Mouse (Mus musculus): Measurements from ENCODE around the gene Pafah1b3.

Gene Pafah1b3

GRCm38 (mm10) chr7:25266180-25266962, 31.4 kb downstream of the Pafah1b3 start:
- peak; percentile 16 for DNase-seq

DNA sequence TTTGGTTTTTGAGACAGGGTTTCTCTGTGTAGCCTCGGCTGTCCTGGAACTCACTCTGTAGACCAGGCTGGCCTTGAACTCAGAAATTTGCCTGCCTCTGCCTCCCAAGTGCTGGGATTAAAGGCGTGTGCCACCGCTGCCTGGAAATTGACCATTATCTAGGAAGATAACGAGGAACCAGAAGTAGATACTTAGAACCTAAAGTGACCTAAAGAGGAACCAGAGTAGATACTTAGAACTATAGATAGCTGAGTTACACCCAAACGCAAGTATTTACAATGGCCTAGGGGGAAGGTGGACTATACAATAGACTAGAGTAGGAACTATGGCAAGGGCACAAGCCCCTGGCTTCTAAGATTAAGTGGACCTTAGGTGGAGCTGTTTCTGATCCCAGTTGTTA, 32.0 kb downstream of the Pafah1b3 start:
- DNase-seq: peak; percentile 13

DNA sequence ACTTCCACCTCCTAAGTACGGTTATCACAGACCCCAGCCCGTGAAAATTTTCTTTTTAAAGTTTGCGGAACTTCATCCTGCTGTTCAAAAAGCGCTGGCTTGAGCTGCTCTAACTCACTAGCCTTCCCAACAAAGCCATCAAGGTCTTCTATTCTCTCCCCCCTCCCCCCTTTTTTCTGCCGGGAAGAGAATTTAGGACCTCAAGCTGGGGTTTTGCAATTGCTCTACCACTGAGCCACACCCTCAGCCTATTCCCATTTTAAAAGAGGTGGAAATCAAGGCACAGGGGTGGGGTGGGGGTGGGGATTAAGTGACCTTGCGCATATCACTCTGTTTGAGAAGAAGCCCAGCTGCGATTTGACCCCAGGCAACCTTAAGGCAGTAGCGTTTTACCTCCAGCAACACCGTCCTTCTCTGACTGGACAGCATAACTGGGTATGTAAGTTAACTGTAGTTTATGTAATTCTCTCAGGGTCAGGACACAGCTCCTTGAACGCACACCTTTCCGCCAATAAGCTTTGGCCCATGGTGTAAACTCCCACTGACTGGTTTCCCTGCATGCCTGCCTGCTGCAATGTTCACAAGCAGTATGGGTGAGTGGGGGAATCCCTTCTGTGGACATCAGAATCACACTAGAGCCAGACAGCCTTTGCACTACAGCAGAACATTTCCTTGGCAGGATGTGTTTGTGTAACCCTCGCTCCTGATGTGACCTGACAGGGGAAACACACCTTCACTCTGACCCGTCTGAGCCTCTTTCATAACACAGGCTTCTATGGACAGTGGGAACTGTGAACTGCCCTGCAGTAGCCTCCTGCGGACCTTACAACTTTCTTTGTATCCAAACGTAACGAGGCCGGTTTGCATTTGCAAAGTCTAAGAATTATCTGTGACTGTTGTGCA, 33.6 kb downstream of the Pafah1b3 start:
- no peak for DNase-seq

DNA sequence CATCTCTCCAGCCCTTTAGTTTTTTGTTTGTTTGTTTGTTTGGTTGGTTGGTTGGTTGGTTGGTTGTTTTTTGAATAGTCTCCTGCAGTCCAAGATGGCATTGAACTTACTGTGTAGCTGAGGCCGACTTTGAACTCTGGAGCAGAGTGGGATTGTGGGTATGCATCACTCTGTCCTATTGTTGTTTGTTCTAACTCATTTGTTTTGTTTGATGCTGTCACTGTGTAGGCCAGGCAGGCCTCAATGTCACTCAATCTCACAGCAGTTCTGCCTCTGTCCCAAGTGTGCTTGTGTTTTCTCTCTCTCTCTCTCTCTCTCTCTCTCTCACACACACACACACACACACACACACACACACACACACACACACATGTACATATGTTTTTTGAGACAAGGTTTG, 35.9 kb downstream of the Pafah1b3 start:
- DNase-seq: no peak

GRCm38 (mm10) chr7:25251822-25252221, 46.0 kb downstream of the Pafah1b3 start:
- DNase-seq: no peak

DNA sequence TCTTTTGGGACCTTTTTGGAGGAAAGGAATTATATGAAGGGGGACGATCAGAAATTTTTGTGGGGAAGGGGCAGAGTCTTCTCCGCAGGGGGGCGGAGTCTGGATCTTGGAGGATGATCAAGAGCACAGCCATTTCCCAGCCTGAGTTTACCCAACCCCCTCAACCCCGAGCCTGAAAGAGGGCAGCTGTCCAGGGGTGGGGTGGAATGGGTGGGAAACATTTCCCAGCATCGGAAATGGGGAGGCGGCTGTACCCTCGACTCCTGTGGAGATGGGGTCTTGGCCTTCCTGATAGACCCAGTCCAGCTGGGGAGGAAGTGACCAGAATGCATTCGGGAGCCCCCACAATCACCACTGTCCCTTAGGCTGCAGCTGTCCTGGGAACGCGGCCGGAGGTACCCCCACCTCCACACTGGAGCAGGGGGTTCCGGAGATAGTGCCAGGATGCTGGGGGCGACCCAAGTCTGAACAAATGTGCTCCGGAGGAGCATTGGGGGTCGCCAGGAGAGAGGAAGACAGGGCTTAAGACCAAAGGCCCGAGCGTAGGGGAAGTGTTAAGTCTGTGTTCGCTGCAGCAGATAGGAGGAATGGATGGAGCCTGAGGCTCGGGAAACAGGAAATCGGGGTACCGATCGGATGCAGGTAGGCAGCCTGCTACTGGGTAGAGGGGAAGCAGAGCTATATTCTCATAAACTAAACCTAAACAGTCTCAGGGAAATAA, 46.6 kb downstream of the Pafah1b3 start:
- peak; percentile 61 for DNase-seq

DNA sequence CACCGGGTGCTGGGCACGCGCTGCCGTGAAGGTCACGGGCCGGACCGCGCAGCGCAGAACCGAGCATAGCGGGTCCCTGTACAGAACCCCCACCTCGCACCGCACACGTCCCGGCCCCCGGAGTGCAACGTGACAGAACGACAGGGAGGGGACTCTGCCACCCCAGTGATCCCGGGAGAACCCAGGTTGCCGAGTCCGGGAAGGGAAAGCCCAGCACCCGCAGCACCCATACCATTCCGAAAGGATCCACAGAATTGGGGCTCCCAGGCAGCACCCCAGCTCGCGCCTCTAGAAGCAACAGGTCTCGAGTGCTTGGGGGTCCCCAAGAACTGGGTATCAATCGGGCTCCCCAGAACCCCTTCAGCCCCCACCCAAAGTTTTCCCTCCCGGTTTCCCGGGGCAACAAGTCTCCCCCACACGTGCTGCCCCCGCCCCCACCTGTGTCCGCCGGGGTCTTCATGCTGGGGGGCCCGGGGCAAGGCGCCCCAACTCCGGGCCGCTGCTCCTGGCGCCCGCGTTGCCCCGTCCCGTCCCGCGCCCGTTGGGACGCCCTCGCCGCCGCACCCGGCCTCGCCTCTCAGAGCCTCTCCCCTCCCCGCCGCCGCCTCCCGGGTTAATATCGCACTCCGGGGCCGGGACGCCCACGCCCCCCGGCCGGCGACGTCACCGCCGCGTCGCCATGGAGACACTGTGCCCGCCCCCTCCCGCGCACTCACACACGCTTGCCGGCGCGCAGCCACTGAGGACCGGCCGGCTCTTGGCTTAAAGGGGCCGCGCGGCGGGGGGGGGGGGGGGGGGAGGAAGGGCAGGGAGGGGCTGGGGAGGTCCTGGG, 47.4 kb downstream of the Pafah1b3 start, which contains the start of gene Erf:
TSS of gene Erf (minus strand) at position 621 of the 832 bp plus-strand sequence.
- DNase-seq: peak; percentile 96

DNA sequence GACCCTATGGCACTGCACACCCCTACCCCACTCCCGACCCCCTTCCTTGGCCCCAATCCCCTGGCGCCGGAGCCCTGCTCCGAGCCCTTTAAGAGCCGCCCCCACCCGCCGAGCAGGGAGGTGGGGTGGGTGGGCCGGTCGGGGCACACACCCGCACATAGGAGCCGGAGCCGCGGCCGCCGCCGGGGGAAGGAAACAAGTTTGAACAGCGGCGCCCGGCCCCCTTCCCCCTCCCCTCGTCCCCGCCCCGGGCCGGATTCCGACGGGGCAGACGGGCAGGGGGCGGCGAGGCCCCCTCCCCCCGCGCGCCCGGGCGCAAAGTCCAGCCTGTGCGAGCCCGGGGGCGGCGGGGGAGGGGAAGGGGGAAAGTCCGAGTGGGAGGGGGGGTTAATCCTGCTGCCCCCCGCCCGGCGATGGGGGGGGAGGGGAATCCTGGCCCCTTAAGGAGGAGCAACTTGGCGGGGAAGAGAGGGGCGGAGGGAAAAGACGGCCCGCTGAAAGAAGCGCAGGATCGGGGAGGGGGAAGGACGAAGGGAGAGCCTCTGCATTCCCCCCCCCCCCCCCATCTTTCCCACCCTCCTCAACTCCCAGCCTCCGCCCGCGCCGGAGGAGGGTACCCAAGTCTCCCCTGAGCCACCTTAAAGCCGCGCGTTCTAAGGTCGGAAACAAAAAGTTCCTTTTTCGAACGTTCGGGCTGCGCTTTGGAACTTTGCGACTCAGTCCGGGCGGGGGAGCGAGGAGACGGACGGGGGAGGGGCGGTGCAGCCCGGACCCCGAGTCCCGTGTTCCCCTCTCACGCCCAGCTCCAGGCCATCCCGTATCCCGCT, 48.3 kb downstream of the Pafah1b3 start:
- peak; percentile 85 for DNase-seq

GRCm38 (mm10) chr7:25248846-25249313, 48.9 kb downstream of the Pafah1b3 start:
- peak; percentile 58 for DNase-seq

GRCm38 (mm10) chr7:25248018-25248647, 49.7 kb downstream of the Pafah1b3 start:
- DNase-seq: peak; percentile 48

- DNase-seq: no peak
These were observed 50.3 kb downstream of the Pafah1b3 start for GRCm38 (mm10) chr7:25247498-25247897.

- DNase-seq: no peak
These were observed 51.0 kb downstream of the Pafah1b3 start for GRCm38 (mm10) chr7:25246759-25247137.

- no peak for DNase-seq
These were observed 51.6 kb downstream of the Pafah1b3 start for GRCm38 (mm10) chr7:25246079-25246758.

Data from kidney, adult 9 months (tissue).